Mouse (Mus musculus): ENCODE measurements around the gene Clec4e. TPM values are rescaled to one million over a fixed set of nuclear protein-coding genes. Genes with fewer than 3 reads are reported as not detected.

Gene Clec4e
- total and polyA plus RNA-seq, 3 experiments = not detected

DNA sequence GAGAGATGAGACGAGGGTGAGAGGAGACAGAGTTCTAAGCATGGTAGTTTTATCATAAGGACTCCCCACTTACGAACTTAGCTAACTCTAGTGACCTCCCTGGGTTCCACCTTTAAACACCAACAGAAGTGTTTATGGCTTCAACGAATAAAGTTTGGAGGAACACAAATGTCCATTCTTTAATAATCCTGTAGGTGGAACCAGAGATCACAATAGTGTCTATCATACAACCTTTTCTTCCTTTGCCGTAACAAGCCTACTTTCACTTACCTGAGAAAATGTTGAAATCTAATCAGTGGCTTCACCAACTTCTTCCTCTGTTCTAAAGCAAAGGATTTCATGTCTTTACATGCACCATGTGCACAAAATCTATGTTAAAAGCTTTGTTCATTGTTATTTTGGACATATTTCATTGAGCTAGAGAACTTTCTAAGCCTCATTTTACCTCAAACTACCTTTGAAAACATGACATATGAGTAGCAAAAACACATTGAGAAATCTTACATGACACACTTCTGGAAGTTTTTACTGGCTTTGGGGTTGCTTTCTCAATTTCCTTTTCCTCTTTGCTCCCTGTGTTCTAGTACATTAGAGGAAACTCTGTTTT is 28.0 kb downstream of the Clec4e start, which contains the start of gene Clec4d (continued):
- TF ChIP-seq BHLHE40 (IDR thresholded peaks at IDR 0.05; ENCODE audit: low read depth, low read length) (no peak), USF2 (conservative IDR thresholded peaks at IDR 0.05; ENCODE audit: low read depth, low read length) (no peak), MAX (IDR thresholded peaks at IDR 0.05; ENCODE audit: low read length) (no peak)

GRCm38 (mm10) chr6:123260868-123261267 is 28.8 kb downstream of the Clec4e start:
- H3K4me1 ChIP-seq (ENCODE audit: control insufficient read depth in 1 of 2, insufficient read depth in 2 of 2) = peaks cover under 1 to 3% of the 10 kb centered on the region in 2 experiments
- no peaks in the 10 kb centered on the region for H3K27me3 ChIP-seq (replicated peaks)
- dilution Hi-C loops (cut with MboI; ENCODE audit: extremely low pct_ligation_motif_present, extremely low pct_unique_long_range_greater_than_20kb, low sequenced_read_pairs) (no loop called here), in situ Hi-C loops (cut with MboI; ENCODE audit: low pct_ligation_motif_present, low pct_unique_long_range_greater_than_20kb, low sequenced_read_pairs) (no loop called here)
- H3K4me3 ChIP-seq (replicated peaks in 1 of 3; ENCODE audit: low read depth in 2 of 3, low read length in 2 of 3, poor library complexity in 1 of 3) = no peak overlapping the region
- no peak overlapping the region for H3K9ac ChIP-seq (ENCODE audit: insufficient read depth, low read depth)
- H3K9me3 ChIP-seq (replicated peaks; ENCODE audit: low read length) = no peaks in the 10 kb centered on the region
- no peak overlapping the region for H3K27ac ChIP-seq (ENCODE audit: insufficient read depth, low read depth)
- no peaks in the 10 kb centered on the region for H3K79me2 ChIP-seq (replicated peaks; ENCODE audit: control insufficient read depth, extremely low read depth, insufficient read depth, poor library complexity, severe bottlenecking)
- DNase-seq (ENCODE audit: extremely low read depth) = no peak
- no peak overlapping the region for H3K4me2 ChIP-seq (ENCODE audit: insufficient read depth, low read depth, poor library complexity, severe bottlenecking)
- TF ChIP-seq GABPA (IDR thresholded peaks at IDR 0.05; ENCODE audit: insufficient replicate concordance, low read depth, low read length) = no peak
- no peak for TF ChIP-seq RAD21 (IDR thresholded peaks at IDR 0.05; ENCODE audit: low read depth, low read length)
- no peak for TF ChIP-seq MYC (IDR thresholded peaks at IDR 0.05; ENCODE audit: low read depth, low read length)
- TF ChIP-seq CHD2 (IDR thresholded peaks at IDR 0.05; ENCODE audit: low read length) = no peak
- no peak for TF ChIP-seq TCF12 (IDR thresholded peaks at IDR 0.05; ENCODE audit: low read depth, low read length)
- no peak for TF ChIP-seq KAT2A (IDR thresholded peaks at IDR 0.05; ENCODE audit: insufficient replicate concordance, low read length)
- no peak for TF ChIP-seq MAFK (IDR thresholded peaks at IDR 0.05; ENCODE audit: insufficient replicate concordance, low read length)
- TF ChIP-seq ELF1 (IDR thresholded peaks at IDR 0.05; ENCODE audit: low read depth, low read length) = no peak
- no peaks in the 10 kb centered on the region for H3K36me3 ChIP-seq (replicated peaks in 1 of 2; ENCODE audit: control insufficient read depth in 1 of 2, insufficient read depth in 1 of 2, low read length in 1 of 2)

GRCm38 (mm10) chr6:123259889-123260603 is 29.6 kb downstream of the Clec4e start:
- in situ Hi-C loops (cut with MboI; ENCODE audit: low pct_ligation_motif_present, low pct_unique_long_range_greater_than_20kb, low sequenced_read_pairs) (loop anchor here (10.0 kb wide), 1 partner anchor 365 kb away; no protein-coding TSS in a partner anchor), dilution Hi-C loops (cut with MboI; ENCODE audit: extremely low pct_ligation_motif_present, extremely low pct_unique_long_range_greater_than_20kb, low sequenced_read_pairs) (no loop called here)
- no peaks in the 10 kb centered on the region for H3K27me3 ChIP-seq (replicated peaks)
- TF ChIP-seq MEF2A (IDR thresholded peaks at IDR 0.05; ENCODE audit: borderline replicate concordance, low read depth, low read length) (no peak), TBP (conservative IDR thresholded peaks at IDR 0.05; ENCODE audit: low read depth, low read length) (no peak), MAX (IDR thresholded peaks at IDR 0.05; ENCODE audit: low read length) (no peak), POLR2AphosphoS2 (IDR thresholded peaks at IDR 0.05; ENCODE audit: low read depth, low read length) (no peak), RAD21 (IDR thresholded peaks at IDR 0.05; ENCODE audit: low read depth, low read length) (no peak), MAZ (IDR thresholded peaks at IDR 0.05; ENCODE audit: low read depth, low read length) (no peak), ZC3H11A (IDR thresholded peaks at IDR 0.05; ENCODE audit: low read depth, low read length) (no peak), PAX5 (IDR thresholded peaks at IDR 0.05; ENCODE audit: low read length) (no peak), TCF12 (IDR thresholded peaks at IDR 0.05; ENCODE audit: low read depth, low read length) (no peak), JUN (IDR thresholded peaks at IDR 0.05; ENCODE audit: insufficient read depth, low read depth, low read length) (no peak), HCFC1 (IDR thresholded peaks at IDR 0.05; ENCODE audit: low read depth, low read length) (no peak), ZMIZ1 (IDR thresholded peaks at IDR 0.05; ENCODE audit: low read depth, low read length) (no peak), ZNF384 (IDR thresholded peaks at IDR 0.05; ENCODE audit: low read depth, low read length) (no peak), GABPA (IDR thresholded peaks at IDR 0.05; ENCODE audit: insufficient replicate concordance, low read depth, low read length) (no peak), E2F4 (IDR thresholded peaks at IDR 0.05; ENCODE audit: insufficient replicate concordance, low read depth, low read length) (no peak), POLR2A (IDR thresholded peaks at IDR 0.05; ENCODE audit: low read depth, low read length) (no peak), MXI1 (IDR thresholded peaks at IDR 0.05; ENCODE audit: low read depth, low read length) (no peak), KAT2A (IDR thresholded peaks at IDR 0.05; ENCODE audit: insufficient replicate concordance, low read length) (no peak), NRF1 (IDR thresholded peaks at IDR 0.05; ENCODE audit: low read depth, low read length) (no peak)
- no peaks in the 10 kb centered on the region for H3K36me3 ChIP-seq (replicated peaks in 1 of 2; ENCODE audit: control insufficient read depth in 1 of 2, insufficient read depth in 1 of 2, low read length in 1 of 2)
- no peak overlapping the region for H3K27ac ChIP-seq (ENCODE audit: insufficient read depth, low read depth)
- H3K4me3 ChIP-seq (replicated peaks in 1 of 3; ENCODE audit: low read depth in 2 of 3, low read length in 2 of 3, poor library complexity in 1 of 3) = no peak overlapping the region
- no peak overlapping the region for H3K9ac ChIP-seq (ENCODE audit: insufficient read depth, low read depth)
- H3K9me3 ChIP-seq (replicated peaks; ENCODE audit: low read length) = no peaks in the 10 kb centered on the region
- H3K4me2 ChIP-seq (ENCODE audit: insufficient read depth, low read depth, poor library complexity, severe bottlenecking) = no peak overlapping the region
- no peak for DNase-seq (ENCODE audit: extremely low read depth)
- H3K4me1 ChIP-seq (ENCODE audit: control insufficient read depth in 1 of 2, insufficient read depth in 2 of 2) = peaks cover 0 to 2% of the 10 kb centered on the region in 2 experiments; a peak in 1 of 4 replicates
- no peaks in the 10 kb centered on the region for H3K79me2 ChIP-seq (replicated peaks; ENCODE audit: control insufficient read depth, extremely low read depth, insufficient read depth, poor library complexity, severe bottlenecking)
